Mouse (Mus musculus) cerebellum, postnatal 4 days (tissue): Measurements from ENCODE around the gene Tab2.
"Not testable (repeated sequence)": the region's sequence is repeated elsewhere in the genome, so short reads cannot be mapped to it uniquely, and the experiment has no call there.

Source experiments
- DNase-seq, 2 experiments: peaks; one replicate each; pipeline ENCODE4 v3.0.0; 2022; ENCODE audit warnings: low spot score in 2 of 2, mixed read lengths in 1 of 2

The Tab2 gene

GRCm38 (mm10) chr10:7888256-7888868, 67.7 kb downstream of the Tab2 start:
- DNase-seq, result no peak

- DNase-seq, result peak; percentile 66 to 81
Measured at GRCm38 (mm10) chr10:7883524-7883923, 72.5 kb downstream of the Tab2 start.

GRCm38 (mm10) chr10:7881971-7882370, 74.1 kb downstream of the Tab2 start:
- DNase-seq, result no peak

GRCm38 (mm10) chr10:7880283-7880682, 75.7 kb downstream of the Tab2 start:
- DNase-seq, result not testable (repeated sequence)

GRCm38 (mm10) chr10:7874194-7874593, 81.8 kb downstream of the Tab2 start:
- no peak for DNase-seq

GRCm38 (mm10) chr10:7871381-7872020, 84.5 kb downstream of the Tab2 start:
- no peak for DNase-seq

GRCm38 (mm10) chr10:7870571-7871315, 85.3 kb downstream of the Tab2 start:
- DNase-seq, result no peak

- no peak for DNase-seq
Measured at GRCm38 (mm10) chr10:7869746-7870145, 86.3 kb downstream of the Tab2 start.

GRCm38 (mm10) chr10:7867666-7868030, 88.4 kb downstream of the Tab2 start:
- no peak for DNase-seq

GRCm38 (mm10) chr10:7866762-7867665, 89.0 kb downstream of the Tab2 start:
- DNase-seq, result peak in 1 of 2 experiments; percentile 33

- DNase-seq, result no peak
Measured at GRCm38 (mm10) chr10:7864806-7865205, 91.2 kb downstream of the Tab2 start.

- DNase-seq, result no peak
Measured at GRCm38 (mm10) chr10:7864184-7864583, 91.8 kb downstream of the Tab2 start.

GRCm38 (mm10) chr10:7863411-7863810, 92.6 kb downstream of the Tab2 start:
- no peak for DNase-seq

- DNase-seq, result no peak
Measured at GRCm38 (mm10) chr10:7861937-7862657, 93.9 kb downstream of the Tab2 start.

- DNase-seq, result no peak
Measured at GRCm38 (mm10) chr10:7861259-7861936, 94.6 kb downstream of the Tab2 start.

GRCm38 (mm10) chr10:7860494-7860893, 95.5 kb downstream of the Tab2 start:
- no peak for DNase-seq
